Mouse (Mus musculus): Measurements from ENCODE around the gene Cyct. TPM values are rescaled to one million over a fixed set of nuclear protein-coding genes. Genes with fewer than 3 reads are reported as not detected.

The Cyct gene
- polyA plus RNA-seq, 1 experiment from 2014 or later = not detected

GRCm38 (mm10) chr2:76378646-76379045, 18.4 kb upstream of the Cyct start:
- Histone ChIP-seq H3K9me3 (ENCODE audit: control insufficient read depth, low read depth, low read length) (no peaks in the 10 kb centered on the region), H3K27me3 (ENCODE audit: control insufficient read depth, insufficient read depth, low read length) (no peaks in the 10 kb centered on the region), H3K9ac (replicated peaks; ENCODE audit: low read depth, low read length) (no peak overlapping the region), H3K4me2 (replicated peaks; ENCODE audit: low read depth, low read length) (no peak overlapping the region), H3K4me1 (ENCODE audit: control insufficient read depth, insufficient read depth, low read length) (no peaks in the 10 kb centered on the region), H3K36me3 (ENCODE audit: control insufficient read depth, insufficient read depth, low read length) (peaks cover 55% of the 10 kb centered on the region), H3K27ac (ENCODE audit: low read length) (no peak overlapping the region), H3K4me3 (ENCODE audit: low read depth, low read length) (no peak overlapping the region)
- no peak for ATAC-seq (ENCODE audit: insufficient number of reproducible peaks, insufficient read depth, low FRiP score, low read depth)
- 93% methylated on average over 19 of the region's 19 CpGs for WGBS

- Histone ChIP-seq H3K4me1 (ENCODE audit: control insufficient read depth, insufficient read depth, low read length) (peaks cover 5% of the 10 kb centered on the region; the same call in 1 of the 2 replicates), H3K9me3 (ENCODE audit: control insufficient read depth, low read depth, low read length) (no peaks in the 10 kb centered on the region), H3K36me3 (ENCODE audit: control insufficient read depth, insufficient read depth, low read length) (peaks cover 42% of the 10 kb centered on the region), H3K4me3 (ENCODE audit: low read depth, low read length) (no peak overlapping the region), H3K27me3 (ENCODE audit: control insufficient read depth, insufficient read depth, low read length) (no peaks in the 10 kb centered on the region), H3K9ac (replicated peaks; ENCODE audit: low read depth, low read length) (no peak overlapping the region), H3K4me2 (replicated peaks; ENCODE audit: low read depth, low read length) (no peak overlapping the region), H3K27ac (ENCODE audit: low read length) (no peak overlapping the region)
- 88% methylated on average over 6 of the region's 6 CpGs for WGBS
- no peak for ATAC-seq (ENCODE audit: insufficient number of reproducible peaks, insufficient read depth, low FRiP score, low read depth)
Observed at GRCm38 (mm10) chr2:76374544-76375206, 14.4 kb upstream of the Cyct start.

GRCm38 (mm10) chr2:76372244-76372643, 12.0 kb upstream of the Cyct start:
- H3K4me3 ChIP-seq (ENCODE audit: low read depth, low read length) = no peak overlapping the region
- no peaks in the 10 kb centered on the region for H3K9me3 ChIP-seq (ENCODE audit: control insufficient read depth, low read depth, low read length)
- ATAC-seq (ENCODE audit: insufficient number of reproducible peaks, insufficient read depth, low FRiP score, low read depth) = no peak
- no peak overlapping the region for H3K9ac ChIP-seq (replicated peaks; ENCODE audit: low read depth, low read length)
- no peak overlapping the region for H3K4me2 ChIP-seq (replicated peaks; ENCODE audit: low read depth, low read length)
- peaks cover 5% of the 10 kb centered on the region; the same call in 1 of the 2 replicates for H3K4me1 ChIP-seq (ENCODE audit: control insufficient read depth, insufficient read depth, low read length)
- WGBS = 73% methylated on average over 4 of the region's 4 CpGs
- no peak overlapping the region for H3K27ac ChIP-seq (ENCODE audit: low read length)
- H3K36me3 ChIP-seq (ENCODE audit: control insufficient read depth, insufficient read depth, low read length) = peaks cover 22% of the 10 kb centered on the region
- no peaks in the 10 kb centered on the region for H3K27me3 ChIP-seq (ENCODE audit: control insufficient read depth, insufficient read depth, low read length)

GRCm38 (mm10) chr2:76370656-76370922, 10.3 kb upstream of the Cyct start:
- peak overlapping the region; percentile 69 for H3K9ac ChIP-seq (replicated peaks; ENCODE audit: low read depth, low read length)
- WGBS = 2% methylated on average over 7 of the region's 7 CpGs
- no peak for ATAC-seq (ENCODE audit: insufficient number of reproducible peaks, insufficient read depth, low FRiP score, low read depth)
- peaks cover 16% of the 10 kb centered on the region for H3K36me3 ChIP-seq (ENCODE audit: control insufficient read depth, insufficient read depth, low read length)
- peak overlapping the region; percentile 93 for H3K4me2 ChIP-seq (replicated peaks; ENCODE audit: low read depth, low read length)
- no peaks in the 10 kb centered on the region for H3K9me3 ChIP-seq (ENCODE audit: control insufficient read depth, low read depth, low read length)
- H3K27ac ChIP-seq (ENCODE audit: low read length) = no peak overlapping the region
- peak overlapping the region; percentile 84 for H3K4me3 ChIP-seq (ENCODE audit: low read depth, low read length)
- H3K27me3 ChIP-seq (ENCODE audit: control insufficient read depth, insufficient read depth, low read length) = no peaks in the 10 kb centered on the region
- peaks cover 5% of the 10 kb centered on the region; the same call in 1 of the 2 replicates for H3K4me1 ChIP-seq (ENCODE audit: control insufficient read depth, insufficient read depth, low read length)

- H3K36me3 ChIP-seq (ENCODE audit: control insufficient read depth, insufficient read depth, low read length) = peaks cover 16% of the 10 kb centered on the region
- H3K9ac ChIP-seq (replicated peaks; ENCODE audit: low read depth, low read length) = peak within 1 kb of the TSS; percentile 69
- peak within 1 kb of the TSS; percentile 93 for H3K4me2 ChIP-seq (replicated peaks; ENCODE audit: low read depth, low read length)
- H3K4me1 ChIP-seq (ENCODE audit: control insufficient read depth, insufficient read depth, low read length) = peaks cover 5% of the 10 kb centered on the region; the same call in 1 of the 2 replicates
- no peaks in the 10 kb centered on the region for H3K9me3 ChIP-seq (ENCODE audit: control insufficient read depth, low read depth, low read length)
- peak; percentile 88 for ATAC-seq (ENCODE audit: insufficient number of reproducible peaks, insufficient read depth, low FRiP score, low read depth)
- no peaks in the 10 kb centered on the region for H3K27me3 ChIP-seq (ENCODE audit: control insufficient read depth, insufficient read depth, low read length)
- H3K4me3 ChIP-seq (ENCODE audit: low read depth, low read length) = peak within 1 kb of the TSS; percentile 84
- H3K27ac ChIP-seq (ENCODE audit: low read length) = no peak within 1 kb of the TSS
- WGBS = under 1% methylated on average over 61 of the region's 61 CpGs
Observed at GRCm38 (mm10) chr2:76369821-76370655, 9.8 kb upstream of the Cyct start, which contains the start of gene Rbm45. TSS of gene Rbm45 (plus strand) at chr2:76369984.

- no peaks in the 10 kb centered on the region for H3K27me3 ChIP-seq (ENCODE audit: control insufficient read depth, insufficient read depth, low read length)
- H3K4me3 ChIP-seq (ENCODE audit: low read depth, low read length) = no peak overlapping the region
- H3K9me3 ChIP-seq (ENCODE audit: control insufficient read depth, low read depth, low read length) = no peaks in the 10 kb centered on the region
- peaks cover 14% of the 10 kb centered on the region for H3K36me3 ChIP-seq (ENCODE audit: control insufficient read depth, insufficient read depth, low read length)
- WGBS = 68% methylated on average over 13 of the region's 13 CpGs
- peaks cover 5% of the 10 kb centered on the region; the same call in 1 of the 2 replicates for H3K4me1 ChIP-seq (ENCODE audit: control insufficient read depth, insufficient read depth, low read length)
- no peak for ATAC-seq (ENCODE audit: insufficient number of reproducible peaks, insufficient read depth, low FRiP score, low read depth)
- H3K4me2 ChIP-seq (replicated peaks; ENCODE audit: low read depth, low read length) = no peak overlapping the region
- H3K27ac ChIP-seq (ENCODE audit: low read length) = no peak overlapping the region
- H3K9ac ChIP-seq (replicated peaks; ENCODE audit: low read depth, low read length) = no peak overlapping the region
Observed at GRCm38 (mm10) chr2:76368861-76369660, 8.8 kb upstream of the Cyct start.

- no peak overlapping the region for H3K4me3 ChIP-seq (ENCODE audit: low read depth, low read length)
- 12% methylated on average over 9 of the region's 9 CpGs for WGBS
- no peak overlapping the region for H3K27ac ChIP-seq (ENCODE audit: low read length)
- no peaks in the 10 kb centered on the region for H3K27me3 ChIP-seq (ENCODE audit: control insufficient read depth, insufficient read depth, low read length)
- 0 out of 2 replicates have a peak, but pooled peaks cover 2% of the 10 kb centered on the region for H3K36me3 ChIP-seq (ENCODE audit: control insufficient read depth, insufficient read depth, low read length)
- no peak overlapping the region for H3K9ac ChIP-seq (replicated peaks; ENCODE audit: low read depth, low read length)
- no peak overlapping the region for H3K4me2 ChIP-seq (replicated peaks; ENCODE audit: low read depth, low read length)
- no peaks in the 10 kb centered on the region for H3K9me3 ChIP-seq (ENCODE audit: control insufficient read depth, low read depth, low read length)
- no peak for ATAC-seq (ENCODE audit: insufficient number of reproducible peaks, insufficient read depth, low FRiP score, low read depth)
- H3K4me1 ChIP-seq (ENCODE audit: control insufficient read depth, insufficient read depth, low read length) = peaks cover 5% of the 10 kb centered on the region; the same call in 1 of the 2 replicates
Observed at GRCm38 (mm10) chr2:76367188-76367922, 7.1 kb upstream of the Cyct start.

GRCm38 (mm10) chr2:76365811-76366210, 5.6 kb upstream of the Cyct start:
- Histone ChIP-seq H3K27me3 (ENCODE audit: control insufficient read depth, insufficient read depth, low read length) (no peaks in the 10 kb centered on the region), H3K36me3 (ENCODE audit: control insufficient read depth, insufficient read depth, low read length) (no peaks in the 10 kb centered on the region), H3K4me2 (replicated peaks; ENCODE audit: low read depth, low read length) (no peak overlapping the region), H3K9ac (replicated peaks; ENCODE audit: low read depth, low read length) (no peak overlapping the region), H3K9me3 (ENCODE audit: control insufficient read depth, low read depth, low read length) (no peaks in the 10 kb centered on the region), H3K4me1 (ENCODE audit: control insufficient read depth, insufficient read depth, low read length) (peaks cover under 1% of the 10 kb centered on the region; the same call in 1 of the 2 replicates), H3K27ac (ENCODE audit: low read length) (no peak overlapping the region), H3K4me3 (ENCODE audit: low read depth, low read length) (no peak overlapping the region)
- WGBS = 70% methylated on average over 4 of the region's 4 CpGs
- no peak for ATAC-seq (ENCODE audit: insufficient number of reproducible peaks, insufficient read depth, low FRiP score, low read depth)
